7 mouse cellular contexts compared by ENCODE assay signal in the genomic region with DNA sequence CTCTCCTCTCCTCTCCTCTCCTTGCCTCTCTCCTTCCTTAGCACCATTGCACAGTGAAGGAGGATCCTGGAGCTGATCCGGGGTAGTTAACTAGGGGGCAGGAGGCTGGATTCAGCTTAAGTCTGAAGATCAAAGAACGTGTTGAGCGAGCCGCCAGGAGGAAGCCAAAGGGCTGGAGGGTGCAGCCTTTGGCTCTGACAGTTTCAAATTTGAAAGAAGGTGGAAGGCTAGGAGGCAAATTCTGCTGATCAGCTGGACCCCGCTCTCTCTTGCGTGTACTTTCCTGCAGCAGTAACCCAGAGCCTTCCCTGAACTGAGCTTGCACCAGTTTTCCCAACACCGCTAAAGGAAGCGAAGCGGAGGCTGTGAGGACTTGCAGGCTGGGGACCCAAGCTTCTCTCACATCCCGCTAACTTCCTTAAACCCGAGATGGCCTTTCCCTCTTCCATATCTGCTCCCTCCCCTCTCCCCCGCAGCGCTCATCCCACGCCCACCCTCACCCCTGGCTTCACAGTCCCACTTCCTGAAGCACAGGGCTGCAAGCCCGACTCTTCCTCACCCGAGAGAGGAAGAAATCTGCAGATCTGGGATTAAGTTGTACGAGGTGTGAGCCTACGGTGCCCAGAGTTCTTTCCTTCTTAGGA. TPM values are rescaled to one million over a fixed set of nuclear protein-coding genes. Genes with fewer than 3 reads are reported as not detected.
DNase-seq lines count a peak whose midpoint lies in the region; ATAC-seq lines count a peak whose summit lies in the region.

No protein-coding gene starts in this region.

- 0 out of 2 replicates have a peak overlapping the region, but pooled peaks have one; percentile 19 for H3K27ac ChIP-seq in heart, embryonic 10.5 days
- no peak overlapping the region for H3K27ac ChIP-seq in limb, embryonic 15.5 days

- peak overlapping the region; percentile 19; the same call in 1 of the 2 replicates for H3K4me2 ChIP-seq in limb, embryonic 15.5 days

- DNase-seq in testis, postnatal 10 days (ENCODE audit: low spot score), result peak; percentile 50
- no peak for DNase-seq in testis, postnatal 14 days (ENCODE audit: low spot score)
- DNase-seq in heart, embryonic 10.5 days (ENCODE audit: low spot score), result peak; percentile 78
- no peak for DNase-seq in layer of hippocampus, adult 11-12 months (ENCODE audit: low spot score)
- no peak for DNase-seq in frontal cortex, postnatal 25 days (ENCODE audit: low spot score in 2 of 2)
- DNase-seq in cerebellum, adult 9-10 months, result no peak

- H3K9ac ChIP-seq in limb, embryonic 15.5 days, result no peak overlapping the region

- peaks cover 23% of the 10 kb centered on the region for H3K4me1 ChIP-seq in heart, embryonic 10.5 days
- H3K4me1 ChIP-seq in limb, embryonic 15.5 days, result peaks cover 13% of the 10 kb centered on the region

- peak overlapping the region; percentile 52 for H3K4me3 ChIP-seq in heart, embryonic 10.5 days
- 0 out of 2 replicates have a peak overlapping the region, but pooled peaks have one; percentile 4 for H3K4me3 ChIP-seq in limb, embryonic 15.5 days

- under 1% methylated on average over 18 of the region's 18 CpGs for WGBS in heart, embryonic 10.5 days
- under 1% methylated on average over 18 of the region's 18 CpGs for WGBS in limb, embryonic 15.5 days

- no peaks in the 10 kb centered on the region for H3K9me3 ChIP-seq in heart, embryonic 10.5 days
- no peaks in the 10 kb centered on the region for H3K9me3 ChIP-seq in limb, embryonic 15.5 days

- no peaks in the 10 kb centered on the region for H3K36me3 ChIP-seq in heart, embryonic 10.5 days
- H3K36me3 ChIP-seq in limb, embryonic 15.5 days, result no peaks in the 10 kb centered on the region

- ATAC-seq in limb, embryonic 15.5 days (ENCODE audit: insufficient number of reproducible peaks, low FRiP score, low TSS enrichment, low read depth), result no peak

- peaks cover 74% of the 10 kb centered on the region for H3K27me3 ChIP-seq in heart, embryonic 10.5 days (ENCODE audit: insufficient read depth, poor library complexity, severe bottlenecking)
- peaks cover 72% of the 10 kb centered on the region for H3K27me3 ChIP-seq in limb, embryonic 15.5 days

RNA-seq across cellular contexts. Expression of a gene that starts 6.5 kb away (rescaled TPM):
- polyA plus RNA-seq in heart, embryonic 10.5 days (2016; fragmentation: Nextera tagmentation; extraction: Ambion mirVana), result 64.0 and 75.4 TPM in 2 replicates
- polyA plus RNA-seq in limb, embryonic 15.5 days (2015; fragmentation: Nextera tagmentation; extraction: Ambion mirVana), result 0.14 and 0.19 TPM in 2 replicates

Comparison
In these comparisons a context has a peak if more than half of its experiments do, and no peak if none do; other contexts are left out.
1. DNase-seq: peak in testis, postnatal 10 days (single experiment) and heart, embryonic 10.5 days (single experiment); none in testis, postnatal 14 days (single experiment), layer of hippocampus, adult 11-12 months (single experiment), frontal cortex, postnatal 25 days (0 of 2) and cerebellum, adult 9-10 months (single experiment).
2. RNA of a gene that starts 6.5 kb away (polyA plus RNA-seq): 64.0 to 75.4 TPM in heart, embryonic 10.5 days; 0.14 to 0.19 TPM in limb, embryonic 15.5 days; every median in the first group is over 10 times any median in the second.